Mouse (Mus musculus) forebrain, embryonic 15.5 days (tissue): ENCODE results near the gene Saxo1. TPM values are rescaled to one million over a fixed set of nuclear protein-coding genes. Genes with fewer than 3 reads are reported as not detected.
A peak's percentile ranks its signal among the peaks of the same experiment; 100 is the strongest.

Experiments
- ATAC-seq: fragments of 200-750 bp; cut with Nextera tagmentation; replicated peaks from 2 replicates; pipeline ENCODE4 v1.8.0; 2017; ENCODE audit warnings: mild to moderate bottlenecking, moderate TSS enrichment, moderate library complexity
- H3K27ac ChIP-seq: fragments of 300-500 bp; sonication (generic); replicated peaks from 2 replicates; pipeline ENCODE4 v1.5.1; 2015; ENCODE audit warnings: mild to moderate bottlenecking, inconsistent platforms
- H3K27me3 ChIP-seq: fragments of 300-500 bp; sonication (generic); 2 replicates; pipeline ENCODE4 v1.6.1; 2015; ENCODE audit warnings: inconsistent platforms
- H3K36me3 ChIP-seq: fragments of 300-500 bp; sonication (generic); 2 replicates; pipeline ENCODE4 v1.6.1; 2015; ENCODE audit warnings: mild to moderate bottlenecking, inconsistent platforms
- H3K4me1 ChIP-seq: fragments of 300-500 bp; sonication (generic); 2 replicates; pipeline ENCODE4 v1.6.1; 2015; ENCODE audit warnings: inconsistent platforms
- H3K4me2 ChIP-seq: fragments of 300-500 bp; sonication (generic); replicated peaks from 2 replicates; pipeline ENCODE4 v1.6.1; 2015; ENCODE audit warnings: mild to moderate bottlenecking, inconsistent platforms
- H3K4me3 ChIP-seq: fragments of 300-500 bp; sonication (generic); 2 replicates; pipeline ENCODE4 v1.5.1; 2015; ENCODE audit warnings: mild to moderate bottlenecking, inconsistent platforms
- H3K9ac ChIP-seq: fragments of 300-500 bp; sonication (generic); replicated peaks from 2 replicates; pipeline ENCODE4 v1.6.1; 2015; ENCODE audit warnings: mild to moderate bottlenecking, inconsistent platforms
- H3K9me3 ChIP-seq: fragments of 300-500 bp; sonication (generic); 2 replicates; pipeline ENCODE4 v1.6.1; 2016; ENCODE audit warnings: inconsistent platforms
- WGBS: fragments of 180-500 bp; shearing (Covaris S2); methylation state at CpG from one replicate; pipeline ENCODE4 v1.1.7; 2015; ENCODE audit warnings: mixed read lengths; 5-methylcytosine and 5-hydroxymethylcytosine counted together
- polyA plus RNA-seq: library from polyadenylated mRNA; unstranded; fragments of >200 nt; fragmentation: Nextera tagmentation; extraction: Ambion mirVana; gene quantifications from 2 replicates; pipeline ENCODE4 v1.2.1, GENCODE M21; 2015

Gene Saxo1
- polyA plus RNA-seq, 1 experiment from 2014 or later, result not detected

DNA sequence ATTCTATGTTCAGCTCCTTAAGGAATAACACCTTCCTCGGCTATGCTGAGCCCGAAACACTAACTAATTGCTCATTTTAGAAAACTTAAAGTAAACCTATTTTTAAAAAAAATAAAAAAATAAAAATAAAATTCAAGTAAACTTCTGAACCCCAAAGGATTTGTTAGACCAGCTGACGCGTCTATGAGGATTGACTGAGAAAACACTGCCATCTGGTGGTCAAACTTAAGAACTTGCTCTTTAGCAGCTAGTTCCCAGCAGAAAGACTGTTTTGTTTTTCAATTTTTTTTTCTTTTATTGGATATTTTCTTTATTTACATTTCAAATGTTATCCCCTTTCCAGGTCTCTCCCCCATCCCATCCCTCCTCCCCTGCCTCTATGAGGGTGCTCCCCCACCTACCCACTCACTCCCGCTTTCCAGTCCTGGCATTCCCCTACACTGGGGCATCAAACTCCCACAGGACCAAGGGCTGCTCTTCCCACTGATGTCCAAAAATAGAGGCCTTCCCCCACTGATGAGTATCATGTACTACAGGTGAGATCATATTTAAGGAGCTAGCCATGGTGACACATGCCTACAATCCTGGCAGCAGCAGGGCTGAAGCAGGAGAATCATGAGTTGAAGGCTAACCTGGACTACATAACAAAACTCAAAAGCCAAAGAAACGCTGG lies 3.0 kb downstream of the Saxo1 start:
- no peaks in the 10 kb centered on the region for H3K4me1 ChIP-seq
- H3K4me2 ChIP-seq, result no peak overlapping the region
- H3K27me3 ChIP-seq, result no peaks in the 10 kb centered on the region
- WGBS, result 23% methylated on average over 6 of the region's 6 CpGs
- no peak overlapping the region for H3K4me3 ChIP-seq
- no peaks in the 10 kb centered on the region for H3K36me3 ChIP-seq
- H3K27ac ChIP-seq, result no peak overlapping the region
- H3K9ac ChIP-seq, result no peak overlapping the region
- peak; percentile 81 for ATAC-seq
- H3K9me3 ChIP-seq, result no peaks in the 10 kb centered on the region

DNA sequence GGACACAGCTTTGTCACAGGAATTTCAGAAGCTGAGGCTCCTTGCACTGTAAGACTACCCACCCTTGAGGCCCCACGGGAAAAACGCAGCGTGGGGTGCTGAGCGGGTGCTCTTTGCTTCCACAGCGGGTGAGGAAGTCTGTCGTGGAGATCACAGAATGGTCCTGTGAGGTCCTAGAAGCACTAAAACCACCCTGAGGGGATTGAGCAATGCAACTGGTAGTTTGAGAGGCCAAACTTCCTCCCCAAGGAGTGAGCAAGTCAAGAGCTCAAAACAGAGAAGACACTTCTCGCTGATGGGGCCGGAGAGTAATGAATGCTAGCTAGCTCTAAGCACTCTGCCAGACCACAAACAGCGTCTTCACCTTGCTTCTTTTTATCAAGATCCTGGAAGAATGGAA lies 9.8 kb downstream of the Saxo1 start:
- H3K9ac ChIP-seq, result no peak overlapping the region
- WGBS, result 89% methylated on average over 9 of the region's 9 CpGs
- H3K4me1 ChIP-seq, result 0 out of 2 replicates have a peak, but pooled peaks cover 5% of the 10 kb centered on the region
- no peak for ATAC-seq
- no peaks in the 10 kb centered on the region for H3K27me3 ChIP-seq
- H3K4me3 ChIP-seq, result no peak overlapping the region
- no peaks in the 10 kb centered on the region for H3K9me3 ChIP-seq
- no peak overlapping the region for H3K4me2 ChIP-seq
- H3K27ac ChIP-seq, result no peak overlapping the region
- H3K36me3 ChIP-seq, result no peaks in the 10 kb centered on the region

DNA sequence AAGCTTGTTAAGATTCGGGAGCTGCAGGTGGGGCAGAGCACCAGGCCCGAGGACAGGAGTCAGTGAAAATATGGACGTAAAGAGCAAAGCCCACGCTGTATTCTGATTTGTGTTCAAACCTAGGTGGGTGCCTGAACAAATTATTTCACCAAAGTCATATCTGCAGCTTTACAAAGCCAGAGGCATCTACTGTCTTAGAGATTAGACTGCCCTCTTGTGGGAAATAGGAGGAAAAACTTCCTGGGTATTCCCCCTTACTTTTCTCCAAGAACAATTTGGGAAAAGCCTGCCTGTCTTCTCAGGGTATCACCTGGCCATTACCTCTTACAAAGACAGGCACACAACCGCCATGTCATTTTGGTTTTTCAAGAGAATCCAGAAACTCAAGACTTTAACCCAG lies 12.5 kb downstream of the Saxo1 start:
- WGBS, result 66% methylated on average over 5 of the region's 5 CpGs
- ATAC-seq, result 0 out of 2 replicates have a peak, but pooled peaks have one; percentile 41

DNA sequence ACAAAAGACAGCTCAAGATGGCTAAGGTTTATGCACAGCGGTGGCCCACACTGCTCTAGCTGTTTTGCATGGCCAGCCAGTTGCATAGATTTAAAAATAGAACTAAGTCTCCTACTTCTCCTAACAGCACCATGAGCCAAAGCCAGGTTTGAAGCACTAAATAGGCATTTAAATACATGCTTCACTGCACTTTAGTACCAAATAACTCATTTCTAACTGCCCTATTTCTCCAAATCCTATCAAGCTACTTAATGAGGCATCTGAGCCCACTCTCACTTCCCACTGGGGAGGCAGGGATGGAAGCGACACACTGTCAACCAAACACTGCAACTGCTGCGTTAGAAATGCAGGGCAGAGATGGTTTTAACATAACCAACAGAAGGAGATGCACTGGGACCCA lies 14.1 kb downstream of the Saxo1 start:
- H3K36me3 ChIP-seq, result no peaks in the 10 kb centered on the region
- no peak overlapping the region for H3K4me2 ChIP-seq
- no peak overlapping the region for H3K27ac ChIP-seq
- 33% methylated on average over 3 of the region's 3 CpGs for WGBS
- H3K27me3 ChIP-seq, result no peaks in the 10 kb centered on the region
- H3K4me3 ChIP-seq, result no peak overlapping the region
- no peaks in the 10 kb centered on the region for H3K9me3 ChIP-seq
- no peak overlapping the region for H3K9ac ChIP-seq
- 0 out of 2 replicates have a peak, but pooled peaks cover 5% of the 10 kb centered on the region for H3K4me1 ChIP-seq
- no peak for ATAC-seq

More for the DNA sequence above, 12.5 kb downstream of the Saxo1 start:
- Histone ChIP-seq H3K27ac (no peak overlapping the region), H3K27me3 (no peaks in the 10 kb centered on the region), H3K36me3 (no peaks in the 10 kb centered on the region), H3K4me2 (no peak overlapping the region), H3K4me3 (no peak overlapping the region), H3K9ac (no peak overlapping the region), H3K9me3 (no peaks in the 10 kb centered on the region), H3K4me1 (0 out of 2 replicates have a peak, but pooled peaks cover 5% of the 10 kb centered on the region)

DNA sequence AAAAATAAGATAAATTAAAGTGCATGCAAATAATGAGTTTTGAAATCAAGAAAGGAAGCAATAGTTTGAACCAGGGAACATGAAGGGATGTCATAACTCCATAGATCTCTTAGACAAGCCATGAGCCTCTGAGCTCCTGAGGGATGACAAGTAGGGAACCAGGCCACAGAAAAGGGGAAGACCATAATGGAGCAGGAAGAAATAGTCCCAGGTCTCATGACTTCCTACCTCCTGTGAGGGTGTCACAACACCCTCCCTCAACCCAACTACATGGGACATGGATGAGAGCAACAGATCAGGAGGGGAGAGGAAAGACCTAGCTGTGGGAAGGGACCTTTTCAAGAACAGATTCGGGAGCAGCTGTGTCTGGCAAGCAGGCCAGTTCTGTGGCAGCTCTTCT lies 16.6 kb downstream of the Saxo1 start:
- no peaks in the 10 kb centered on the region for H3K9me3 ChIP-seq
- no peak for ATAC-seq
- H3K4me3 ChIP-seq, result no peak overlapping the region
- H3K36me3 ChIP-seq, result no peaks in the 10 kb centered on the region
- no peaks in the 10 kb centered on the region for H3K27me3 ChIP-seq
- no peak overlapping the region for H3K27ac ChIP-seq
- H3K4me1 ChIP-seq, result 0 out of 2 replicates have a peak, but pooled peaks cover 5% of the 10 kb centered on the region
- WGBS, result 86% methylated on average over 1 of the region's 1 CpGs
- no peak overlapping the region for H3K9ac ChIP-seq
- H3K4me2 ChIP-seq, result no peak overlapping the region

DNA sequence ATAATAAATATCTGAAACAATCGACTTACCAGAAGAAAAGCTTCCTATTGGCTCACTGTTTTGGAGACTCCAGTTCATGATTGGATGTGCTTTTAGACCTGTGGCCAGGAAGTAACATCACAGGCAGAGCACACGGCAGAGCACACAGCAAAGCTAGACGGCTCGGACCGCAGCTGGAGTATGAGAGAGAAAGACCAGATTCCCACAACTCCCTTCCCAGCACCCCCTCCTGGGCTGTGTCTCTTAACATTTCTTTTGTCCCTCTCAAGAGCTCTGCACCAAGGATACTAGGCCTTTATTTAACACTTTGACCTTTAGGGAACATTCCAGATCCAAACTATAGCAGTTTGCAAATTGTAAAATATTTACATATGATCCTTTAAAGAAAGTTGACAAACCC lies 19.2 kb downstream of the Saxo1 start:
- H3K4me1 ChIP-seq, result 0 out of 2 replicates have a peak, but pooled peaks cover 3% of the 10 kb centered on the region
- H3K4me2 ChIP-seq, result no peak overlapping the region
- H3K4me3 ChIP-seq, result no peak overlapping the region
- no peak for ATAC-seq
- WGBS, result 91% methylated on average over 5 of the region's 5 CpGs
- H3K36me3 ChIP-seq, result no peaks in the 10 kb centered on the region
- no peak overlapping the region for H3K9ac ChIP-seq
- H3K27me3 ChIP-seq, result no peaks in the 10 kb centered on the region
- no peak overlapping the region for H3K27ac ChIP-seq
- H3K9me3 ChIP-seq, result no peaks in the 10 kb centered on the region

DNA sequence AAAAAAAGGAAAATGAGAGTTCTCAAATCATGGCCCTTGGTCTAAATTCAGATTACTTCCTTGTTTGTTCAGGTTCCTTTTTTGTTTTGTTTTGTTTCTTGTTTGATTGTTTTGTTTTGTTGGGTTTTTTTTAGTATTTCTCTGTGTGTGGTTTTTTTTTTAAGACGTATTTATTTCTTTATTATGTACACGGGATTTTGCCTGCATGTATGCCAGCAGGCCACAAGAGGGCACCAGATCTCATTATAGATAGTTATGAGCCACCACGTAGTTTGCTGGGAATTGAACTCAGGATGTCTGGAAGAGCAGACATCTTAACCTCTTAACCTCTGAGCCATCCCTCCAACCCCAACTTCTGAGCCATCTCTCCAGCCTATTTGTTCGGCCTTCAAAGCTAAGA lies 20.2 kb downstream of the Saxo1 start:
- no peak overlapping the region for H3K4me2 ChIP-seq
- H3K27ac ChIP-seq, result no peak overlapping the region
- no peak overlapping the region for H3K4me3 ChIP-seq
- H3K36me3 ChIP-seq, result no peaks in the 10 kb centered on the region
- 46% methylated on average over 4 of the region's 4 CpGs for WGBS
- H3K27me3 ChIP-seq, result no peaks in the 10 kb centered on the region
- H3K9ac ChIP-seq, result no peak overlapping the region
- H3K4me1 ChIP-seq, result no peaks in the 10 kb centered on the region
- no peaks in the 10 kb centered on the region for H3K9me3 ChIP-seq
- no peak for ATAC-seq

DNA sequence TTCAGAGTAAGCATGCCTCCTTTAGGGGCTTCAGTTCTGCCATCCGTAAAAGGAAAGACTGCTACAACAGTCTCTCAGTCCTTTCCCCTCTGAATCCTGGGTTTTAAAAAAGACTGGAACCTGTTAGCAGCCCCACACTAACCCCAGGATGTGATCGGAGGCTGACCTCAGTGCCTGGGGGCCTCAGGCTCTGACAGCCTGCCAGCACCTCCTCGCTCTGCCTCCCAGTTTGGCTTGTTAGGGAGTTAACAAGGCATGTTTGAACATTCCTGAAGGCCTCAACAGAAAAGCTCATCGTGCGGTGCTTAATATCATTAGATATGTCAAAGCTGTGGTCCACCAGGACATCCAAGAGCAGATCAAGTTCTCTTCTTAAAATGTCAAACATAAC lies 24.0 kb downstream of the Saxo1 start:
- H3K27me3 ChIP-seq, result no peaks in the 10 kb centered on the region
- ATAC-seq, result no peak
- WGBS, result 66% methylated on average over 5 of the region's 5 CpGs

DNA sequence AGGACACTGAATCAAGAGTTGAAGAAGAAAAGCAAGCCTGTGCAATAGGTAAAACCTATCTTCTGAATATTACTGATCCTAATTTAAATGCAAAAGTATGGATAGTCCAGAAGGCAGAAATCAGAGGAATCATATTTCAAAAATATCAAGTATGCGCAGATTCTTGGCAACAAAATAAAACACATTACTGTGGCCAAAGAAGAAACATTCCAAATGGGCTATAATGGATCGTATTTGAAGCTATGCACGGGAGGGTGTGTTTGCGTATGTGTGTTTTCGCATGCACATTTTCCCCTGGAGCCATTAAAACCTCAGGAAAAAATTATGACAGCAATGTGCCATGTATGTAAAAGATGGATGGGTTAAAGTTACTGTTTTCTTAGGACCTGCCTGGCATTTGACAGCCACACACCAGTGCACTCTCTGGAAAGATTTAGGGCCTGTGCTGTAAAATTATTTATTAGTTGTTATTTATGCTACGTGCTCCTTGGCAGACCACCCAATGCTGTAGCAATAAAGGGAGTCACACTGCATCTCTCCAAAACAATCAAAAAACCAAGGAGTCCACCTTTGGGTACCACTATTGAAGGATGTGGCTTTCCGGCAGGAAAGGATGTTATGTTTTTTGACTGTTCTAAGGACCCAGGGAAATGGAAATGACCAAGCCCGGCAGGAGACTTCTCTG lies 24.6 kb downstream of the Saxo1 start:
- H3K4me1 ChIP-seq, result no peaks in the 10 kb centered on the region
- no peak overlapping the region for H3K4me2 ChIP-seq
- no peak for ATAC-seq
- H3K36me3 ChIP-seq, result no peaks in the 10 kb centered on the region
- no peak overlapping the region for H3K9ac ChIP-seq
- H3K4me3 ChIP-seq, result no peak overlapping the region
- 74% methylated on average over 8 of the region's 8 CpGs for WGBS
- H3K9me3 ChIP-seq, result no peaks in the 10 kb centered on the region
- no peak overlapping the region for H3K27ac ChIP-seq
- H3K27me3 ChIP-seq, result no peaks in the 10 kb centered on the region

More for the DNA sequence above, 24.0 kb downstream of the Saxo1 start:
- H3K36me3 ChIP-seq, result no peaks in the 10 kb centered on the region
- no peak overlapping the region for H3K4me3 ChIP-seq
- no peak overlapping the region for H3K9ac ChIP-seq
- H3K9me3 ChIP-seq, result no peaks in the 10 kb centered on the region
- no peaks in the 10 kb centered on the region for H3K4me1 ChIP-seq
- H3K27ac ChIP-seq, result no peak overlapping the region
- no peak overlapping the region for H3K4me2 ChIP-seq

DNA sequence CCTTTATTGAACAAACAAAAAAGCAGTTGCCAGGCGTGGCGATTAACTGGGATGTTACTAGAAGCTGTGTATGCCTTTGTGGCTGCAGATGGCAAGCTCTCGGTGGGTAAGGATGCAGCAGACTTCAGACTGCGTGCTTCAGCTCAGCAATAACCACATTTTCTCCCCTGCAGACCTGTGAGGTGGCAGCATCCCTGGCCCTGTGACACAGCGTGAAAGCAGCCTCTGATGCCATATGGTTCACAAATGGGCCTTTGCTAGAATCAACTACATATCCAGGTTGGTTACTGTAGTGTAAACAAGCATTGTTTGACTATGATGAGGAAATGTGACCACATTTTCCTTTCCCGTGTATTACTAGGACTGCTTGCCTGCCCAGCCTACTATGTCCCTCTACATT lies 29.0 kb downstream of the Saxo1 start:
- H3K9me3 ChIP-seq, result no peaks in the 10 kb centered on the region
- WGBS, result 70% methylated on average over 6 of the region's 6 CpGs
- no peak overlapping the region for H3K4me3 ChIP-seq
- no peak overlapping the region for H3K4me2 ChIP-seq
- no peak overlapping the region for H3K9ac ChIP-seq
- no peaks in the 10 kb centered on the region for H3K36me3 ChIP-seq
- no peaks in the 10 kb centered on the region for H3K27me3 ChIP-seq
- ATAC-seq, result no peak
- no peaks in the 10 kb centered on the region for H3K4me1 ChIP-seq
- no peak overlapping the region for H3K27ac ChIP-seq

DNA sequence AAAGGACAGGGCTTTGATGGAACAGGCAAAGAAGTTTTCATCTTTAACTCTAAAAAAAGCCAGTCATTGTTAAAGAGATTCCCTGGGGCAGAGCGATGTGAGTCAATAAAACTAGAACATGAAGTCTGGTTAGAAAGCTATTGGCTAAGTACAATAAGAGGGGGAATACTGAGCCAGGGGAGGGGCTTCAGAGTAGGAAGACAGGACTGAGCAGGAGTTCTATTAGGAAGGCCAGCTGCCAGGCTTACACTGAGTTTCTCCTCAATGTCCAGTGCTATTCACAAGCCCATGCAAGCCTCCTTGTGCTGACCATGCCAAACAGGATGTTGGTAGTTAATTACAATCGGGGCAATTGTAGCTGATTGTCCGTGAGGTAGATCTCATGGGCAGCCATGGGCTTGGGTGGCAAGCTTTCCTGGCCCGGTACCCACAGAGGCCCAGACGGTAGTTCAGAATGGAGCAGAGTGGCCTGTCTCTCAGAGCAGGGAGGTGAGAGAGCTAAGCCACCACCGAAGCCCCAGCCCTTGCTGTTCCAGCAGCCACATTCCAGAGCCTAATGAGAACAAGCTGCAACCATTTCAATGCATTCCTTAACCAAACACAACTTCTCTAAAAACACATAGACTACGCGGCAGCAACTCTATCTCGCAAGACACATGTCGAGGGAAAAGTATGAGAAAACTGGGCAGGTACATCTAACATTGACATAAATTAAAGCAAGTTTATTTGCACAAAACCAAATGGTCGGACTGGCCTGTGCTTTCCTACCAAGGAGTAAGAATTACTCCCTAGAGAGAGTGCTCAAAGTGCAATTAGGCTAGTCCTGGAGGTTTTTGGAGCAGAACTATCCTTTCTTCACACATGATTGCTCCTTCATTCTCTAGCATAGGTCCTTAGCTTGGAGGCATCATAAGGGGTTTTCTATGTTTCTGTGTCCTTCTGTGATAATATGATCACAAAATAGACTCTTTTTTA lies 30.7 kb downstream of the Saxo1 start:
- Histone ChIP-seq H3K4me2 (no peak overlapping the region), H3K27me3 (no peaks in the 10 kb centered on the region), H3K27ac (no peak overlapping the region), H3K9me3 (no peaks in the 10 kb centered on the region), H3K4me1 (no peaks in the 10 kb centered on the region), H3K36me3 (no peaks in the 10 kb centered on the region), H3K9ac (no peak overlapping the region), H3K4me3 (no peak overlapping the region)
- no peak for ATAC-seq
- 76% methylated on average over 11 of the region's 11 CpGs for WGBS

DNA sequence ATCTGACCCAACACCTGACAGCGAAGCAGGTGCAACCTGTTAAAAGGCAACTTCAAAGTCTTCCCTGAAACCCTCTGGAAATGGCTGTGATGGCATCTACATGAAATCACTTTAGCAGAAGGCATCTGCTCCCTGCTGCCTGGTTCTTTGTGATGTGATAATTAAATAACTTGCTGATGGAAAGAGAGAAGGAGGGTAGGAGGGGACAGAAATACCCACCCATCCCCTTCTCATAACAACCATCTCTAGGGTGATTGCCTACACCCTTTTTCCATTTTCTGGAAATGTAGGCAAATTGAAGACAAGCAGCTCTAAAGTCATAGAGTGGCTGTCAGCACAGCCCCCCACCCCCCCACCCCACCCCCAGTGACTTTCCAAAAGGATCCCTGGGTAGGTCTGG lies 33.6 kb downstream of the Saxo1 start:
- H3K4me1 ChIP-seq, result no peaks in the 10 kb centered on the region
- WGBS, result 91% methylated on average over 1 of the region's 1 CpGs
- no peak for ATAC-seq

More for the DNA sequence above, 33.6 kb downstream of the Saxo1 start:
- Histone ChIP-seq H3K4me2 (no peak overlapping the region), H3K27ac (no peak overlapping the region), H3K4me3 (no peak overlapping the region), H3K27me3 (no peaks in the 10 kb centered on the region), H3K36me3 (no peaks in the 10 kb centered on the region), H3K9ac (no peak overlapping the region), H3K9me3 (no peaks in the 10 kb centered on the region)
